Mouse (Mus musculus): ENCODE data around the gene Omg.

The Omg gene

DNA sequence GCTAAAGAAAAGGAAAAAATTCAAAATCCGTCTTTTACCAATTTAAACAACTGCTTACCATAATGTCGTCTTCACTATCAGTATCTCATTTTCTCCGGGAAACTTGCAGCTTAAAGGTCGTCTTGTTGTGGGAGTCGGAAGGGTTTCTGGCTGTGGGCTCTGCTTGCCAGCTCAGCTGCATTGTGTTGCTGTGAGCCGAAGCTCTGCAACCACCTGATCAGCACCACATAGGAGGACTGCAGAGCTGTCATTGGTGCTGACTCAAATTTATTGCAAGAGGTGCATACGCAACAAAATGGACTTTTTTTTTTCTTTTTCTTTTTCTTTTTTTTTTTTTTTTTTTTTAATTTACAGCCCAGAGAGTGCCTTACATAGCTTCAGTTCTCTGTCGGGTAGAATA is at the start of gene Omg:
Gene Omg (minus strand): TSS at position 240 of the 400 bp plus-strand sequence.
- in situ Hi-C loops (cut with MboI; ENCODE audit: low sequenced_read_pairs), result no loop called here

DNA sequence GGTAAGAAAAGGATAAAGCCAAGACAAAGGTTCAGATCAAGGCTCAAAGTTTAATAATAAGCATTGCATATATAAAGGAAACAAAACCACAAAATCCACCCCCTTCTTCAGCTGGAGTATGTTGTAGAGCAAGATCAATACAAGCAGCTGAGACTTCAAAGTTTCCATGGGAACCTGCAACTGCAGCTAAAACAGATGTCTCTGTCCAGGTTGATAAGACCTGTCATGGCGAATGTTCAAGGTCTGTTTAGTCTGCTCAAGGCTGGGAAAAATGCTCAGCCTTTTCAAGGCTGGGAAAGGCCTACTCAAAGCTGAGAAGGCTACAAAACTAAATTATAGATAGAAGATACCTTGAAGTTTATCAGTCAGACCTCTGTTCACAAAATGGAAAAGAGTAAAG is 48.7 kb upstream of the Omg start:
- in situ Hi-C loops (cut with MboI; ENCODE audit: low sequenced_read_pairs), result no loop called here

DNA sequence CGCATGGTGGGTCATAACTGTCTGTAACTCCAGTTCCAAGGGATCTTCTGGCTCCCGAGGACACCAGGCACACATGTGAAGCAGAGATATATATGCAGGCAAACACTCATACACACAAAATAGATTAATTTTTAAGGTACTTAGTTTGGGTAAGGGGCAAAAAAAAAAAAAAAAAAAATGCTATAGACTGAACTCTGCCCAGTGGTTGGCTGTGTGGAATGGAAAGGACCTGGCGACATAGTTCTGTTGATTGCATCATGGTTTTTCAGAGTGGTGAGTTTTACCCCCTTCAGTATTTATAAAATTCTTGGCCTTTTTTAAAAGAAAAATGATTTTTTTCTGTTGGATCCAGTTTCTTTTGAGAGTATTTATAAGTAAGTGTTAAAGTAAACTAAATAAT is 32.4 kb upstream of the Omg start:
- in situ Hi-C loops (cut with MboI; ENCODE audit: low sequenced_read_pairs), result no loop called here

DNA sequence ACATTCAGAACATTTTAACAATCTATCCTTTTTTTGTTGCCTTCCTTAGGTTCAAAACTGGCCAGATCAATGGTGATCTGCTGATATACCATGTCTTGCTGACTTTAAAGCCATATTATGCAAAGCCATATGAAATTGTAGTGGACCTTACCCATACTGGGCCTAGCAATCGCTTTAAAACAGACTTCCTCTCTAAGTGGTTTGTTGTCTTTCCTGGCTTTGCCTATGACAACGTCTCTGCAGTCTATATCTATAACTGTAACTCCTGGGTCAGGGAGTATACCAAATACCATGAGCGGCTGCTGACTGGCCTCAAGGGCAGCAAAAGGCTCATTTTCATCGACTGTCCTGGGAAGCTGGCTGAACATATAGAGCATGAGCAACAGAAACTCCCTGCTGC is 31.7 kb upstream of the Omg start:
- in situ Hi-C loops (cut with MboI; ENCODE audit: low sequenced_read_pairs), result no loop called here

GRCm38 (mm10) chr11:79533950-79534690 is 30.2 kb upstream of the Omg start:
- in situ Hi-C loops (cut with MboI; ENCODE audit: low sequenced_read_pairs), result no loop called here

- in situ Hi-C loops (cut with MboI; ENCODE audit: low sequenced_read_pairs), result no loop called here
Measured at GRCm38 (mm10) chr11:79533311-79533710, 29.4 kb upstream of the Omg start.

GRCm38 (mm10) chr11:79531485-79531884 is 27.6 kb upstream of the Omg start:
- in situ Hi-C loops (cut with MboI; ENCODE audit: low sequenced_read_pairs), result no loop called here

DNA sequence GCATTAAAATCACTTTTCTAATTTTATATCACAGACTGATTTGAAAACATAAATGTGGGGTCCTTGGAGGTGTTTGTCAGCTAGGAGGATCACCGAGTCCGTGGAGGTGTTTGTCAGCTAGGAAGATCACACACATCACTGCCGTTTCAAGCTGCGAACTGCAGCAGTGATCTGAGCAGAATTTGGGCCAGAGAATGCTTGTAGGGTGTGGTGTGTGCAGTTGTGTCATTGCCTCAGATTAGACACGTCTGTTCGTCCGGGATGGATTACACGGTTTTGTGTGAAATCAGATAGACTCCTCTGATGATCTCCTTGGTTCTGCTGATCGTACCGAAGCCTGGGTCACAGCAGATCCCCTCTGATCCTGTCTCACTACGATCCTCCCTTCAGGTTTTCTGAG is 26.9 kb upstream of the Omg start:
- in situ Hi-C loops (cut with MboI; ENCODE audit: low sequenced_read_pairs), result no loop called here

DNA sequence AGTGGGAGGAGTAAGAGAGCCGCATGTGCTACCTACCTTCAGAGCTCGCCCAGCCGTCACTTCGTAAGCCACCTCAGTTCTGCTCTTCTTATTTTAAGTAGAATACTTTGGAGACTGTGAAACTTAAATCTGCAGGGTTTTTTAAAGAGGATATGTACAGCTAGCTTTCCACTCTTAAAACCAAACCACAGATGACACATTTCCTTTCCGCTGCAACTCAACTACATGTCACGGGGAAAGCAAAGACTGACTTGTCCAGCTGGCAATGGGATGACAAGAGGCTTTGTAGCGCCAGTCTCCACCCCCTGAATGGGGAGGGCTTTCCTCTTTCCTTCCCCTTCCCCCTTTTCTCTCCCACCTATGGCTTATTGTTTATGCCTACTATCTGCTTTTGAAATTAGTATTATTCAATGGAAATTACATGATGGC is 26.5 kb upstream of the Omg start, which contains the start of the genes Evi2 and Evi2a:
Gene Evi2 (minus strand): TSS at position 257 of the 429 bp plus-strand sequence.
Gene Evi2a (minus strand): TSS at position 277 of the 429 bp plus-strand sequence.
- in situ Hi-C loops (cut with MboI; ENCODE audit: low sequenced_read_pairs), result no loop called here

GRCm38 (mm10) chr11:79529736-79530135 is 25.9 kb upstream of the Omg start:
- in situ Hi-C loops (cut with MboI; ENCODE audit: low sequenced_read_pairs), result no loop called here

DNA sequence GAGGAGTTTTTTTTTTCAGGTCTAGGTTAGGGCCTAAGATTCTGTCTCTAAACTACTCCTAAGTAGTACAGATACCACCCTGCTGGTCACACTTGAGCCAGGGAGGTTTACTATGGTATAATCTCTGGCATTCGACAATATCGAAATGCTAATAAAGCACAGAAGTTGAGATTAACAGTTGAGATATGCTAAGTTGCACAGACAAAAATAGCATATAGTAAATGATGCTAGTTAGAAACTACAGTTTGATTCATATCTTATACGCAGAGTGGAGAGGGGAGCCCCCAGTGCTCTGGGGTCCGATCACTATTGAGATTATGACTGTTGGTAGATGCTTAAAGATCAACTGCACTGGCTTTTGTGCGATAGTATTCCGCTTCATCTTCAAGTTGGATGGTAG is 25.3 kb upstream of the Omg start:
- in situ Hi-C loops (cut with MboI; ENCODE audit: low sequenced_read_pairs), result no loop called here

GRCm38 (mm10) chr11:79528601-79529000 is 24.7 kb upstream of the Omg start:
- in situ Hi-C loops (cut with MboI; ENCODE audit: low sequenced_read_pairs), result no loop called here

GRCm38 (mm10) chr11:79527739-79528384 is 24.0 kb upstream of the Omg start:
- in situ Hi-C loops (cut with MboI; ENCODE audit: low sequenced_read_pairs), result no loop called here

GRCm38 (mm10) chr11:79527015-79527738 is 23.3 kb upstream of the Omg start:
- in situ Hi-C loops (cut with MboI; ENCODE audit: low sequenced_read_pairs), result no loop called here

- in situ Hi-C loops (cut with MboI; ENCODE audit: low sequenced_read_pairs), result no loop called here
Measured at GRCm38 (mm10) chr11:79526549-79526948, 22.7 kb upstream of the Omg start.

DNA sequence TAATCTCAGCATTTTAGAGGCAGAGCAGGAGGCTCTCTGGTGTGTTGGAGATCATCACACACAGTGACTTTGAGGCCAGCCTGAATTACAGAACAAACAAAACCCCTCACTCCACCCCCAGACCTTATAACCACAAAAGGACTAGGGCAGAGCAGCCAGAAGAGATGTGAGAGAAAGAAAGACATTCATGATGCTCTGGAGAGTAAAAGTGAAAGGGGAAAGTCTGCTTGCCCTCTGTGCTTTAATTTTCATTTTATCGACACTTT is 20.4 kb upstream of the Omg start:
- in situ Hi-C loops (cut with MboI; ENCODE audit: low sequenced_read_pairs), result no loop called here

GRCm38 (mm10) chr11:79523560-79524309 is 19.9 kb upstream of the Omg start, which contains the start of gene Evi2b:
Evi2b (minus strand) TSS chr11:79523762.
- in situ Hi-C loops (cut with MboI; ENCODE audit: low sequenced_read_pairs), result no loop called here

DNA sequence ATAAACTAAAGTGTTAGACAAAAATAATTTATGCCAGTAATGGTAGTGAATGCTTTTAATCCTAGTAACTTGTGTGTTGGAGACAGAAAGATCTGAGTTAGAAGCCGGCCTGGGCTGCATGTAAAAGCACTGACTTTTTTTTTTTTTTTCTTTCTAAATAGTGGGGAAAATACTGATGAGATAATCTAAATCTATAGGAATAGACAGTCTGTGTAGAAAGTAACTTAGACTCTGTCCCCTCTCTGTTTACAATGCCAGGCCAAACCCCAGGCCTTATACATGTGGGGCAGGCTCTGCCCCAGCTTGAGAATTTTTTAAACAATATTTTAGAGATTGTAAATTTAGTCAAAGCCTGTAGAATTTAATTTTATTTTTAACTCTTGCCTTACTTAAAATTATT is 19.1 kb upstream of the Omg start:
- in situ Hi-C loops (cut with MboI; ENCODE audit: low sequenced_read_pairs), result no loop called here

GRCm38 (mm10) chr11:79521930-79522329 is 18.0 kb upstream of the Omg start:
- in situ Hi-C loops (cut with MboI; ENCODE audit: low sequenced_read_pairs), result no loop called here

GRCm38 (mm10) chr11:79520772-79521171 is 16.9 kb upstream of the Omg start:
- in situ Hi-C loops (cut with MboI; ENCODE audit: low sequenced_read_pairs), result no loop called here

- in situ Hi-C loops (cut with MboI; ENCODE audit: low sequenced_read_pairs), result no loop called here
Measured at GRCm38 (mm10) chr11:79519878-79520291, 16.0 kb upstream of the Omg start.

Data from CH12F3 (cell line).